Mouse (Mus musculus): ENCODE data around the gene Robo1.

Robo1 gene

DNA sequence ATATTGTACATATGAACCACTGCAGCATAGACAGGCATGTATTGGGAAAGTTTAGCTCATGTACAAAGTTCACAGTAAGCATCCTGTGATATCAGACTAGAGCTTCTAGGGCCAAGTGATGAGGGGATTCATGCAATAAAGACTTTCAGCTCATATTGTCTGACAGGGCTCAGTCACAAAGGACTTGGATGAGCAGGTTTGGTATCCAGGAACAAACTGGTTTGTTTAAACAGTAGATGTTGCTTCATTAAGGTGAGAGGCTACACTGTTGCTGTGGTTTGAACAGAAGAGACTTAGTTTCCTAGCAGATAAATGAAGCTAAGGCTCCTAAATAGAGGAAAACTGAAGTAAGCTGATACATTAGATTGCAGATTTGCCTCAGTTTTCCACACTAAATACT, 626.8 kb downstream of the Robo1 start:
- DNase-seq (ENCODE audit: low spot score in 2 of 2), result no peak

DNA sequence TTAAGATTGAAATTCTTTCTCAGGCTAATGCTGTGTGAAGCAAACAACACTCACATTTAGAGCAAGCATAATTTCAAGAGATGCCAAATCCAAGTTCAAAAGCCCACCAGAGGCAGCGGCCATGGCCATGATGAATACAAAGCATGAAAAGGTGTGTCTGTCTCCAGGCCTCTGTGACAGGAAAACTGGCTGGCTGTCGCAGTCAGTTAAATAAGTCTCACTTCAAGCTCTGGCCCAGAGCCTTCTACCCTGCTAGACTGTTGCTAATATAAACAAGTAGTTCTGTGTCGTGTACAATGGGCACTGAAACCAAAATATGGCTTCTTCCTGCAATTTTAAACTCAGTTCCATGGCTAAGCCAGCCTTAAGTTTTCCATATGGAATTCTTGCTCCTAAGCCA, 629.1 kb downstream of the Robo1 start:
- no peak for DNase-seq (ENCODE audit: low spot score in 2 of 2)

DNA sequence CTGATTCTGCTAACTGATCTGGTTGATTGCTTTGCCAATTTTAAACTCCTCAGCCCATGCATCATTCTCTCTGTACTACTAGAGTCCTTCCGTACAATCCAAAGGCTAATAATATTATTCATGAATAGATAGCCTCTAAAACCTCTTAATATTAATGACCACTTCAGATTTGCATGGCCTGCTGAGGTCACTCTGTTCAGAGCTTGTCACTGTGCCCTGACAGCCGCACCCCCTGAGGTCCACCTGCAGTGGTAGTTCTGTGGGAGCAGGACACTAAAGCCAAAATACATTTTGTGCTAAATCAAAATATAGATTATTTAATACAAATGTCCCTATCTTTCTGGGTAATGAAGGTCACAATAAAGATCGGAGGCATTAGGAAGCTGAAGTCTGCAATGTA, 631.8 kb downstream of the Robo1 start:
- DNase-seq (ENCODE audit: low spot score in 2 of 2), result no peak

DNA sequence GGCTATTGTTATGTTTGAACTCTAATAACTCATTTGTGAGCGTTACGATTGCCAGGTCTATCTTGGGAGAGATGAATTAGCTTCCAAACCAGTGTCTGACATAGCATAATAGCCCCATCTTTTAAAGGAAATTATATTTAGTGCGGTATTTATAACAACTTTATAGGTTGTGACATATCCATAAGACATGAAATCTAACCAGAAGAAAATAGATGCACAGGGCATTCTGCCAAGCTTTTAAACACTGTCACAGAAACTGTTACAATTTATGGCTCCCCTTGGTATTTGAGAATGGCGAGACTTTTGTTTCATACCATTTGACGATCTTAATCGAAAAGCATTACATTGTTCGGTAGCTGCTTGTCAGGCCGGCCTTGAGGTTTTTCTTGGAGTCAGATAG, 632.7 kb downstream of the Robo1 start:
- DNase-seq (ENCODE audit: low spot score in 2 of 2), result no peak

DNA sequence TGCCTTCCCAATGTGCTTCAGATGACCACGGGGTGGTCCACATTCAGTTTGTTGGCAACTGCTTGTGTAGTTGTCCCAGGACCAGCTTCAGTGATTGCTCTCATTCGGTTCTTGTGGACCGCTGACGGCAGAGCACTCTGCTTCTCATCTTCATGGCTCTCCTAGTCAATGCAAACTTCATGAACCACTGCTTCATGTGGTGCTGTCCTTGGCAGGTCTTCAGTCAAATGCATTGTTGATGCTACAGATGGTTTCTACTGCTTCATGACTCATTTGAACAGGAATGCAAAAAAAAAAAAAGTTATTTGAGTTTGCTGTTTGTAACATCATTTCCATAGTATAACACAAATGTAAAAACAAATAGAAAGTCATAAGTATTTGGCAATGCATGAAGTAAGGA, 636.3 kb downstream of the Robo1 start:
- DNase-seq (ENCODE audit: low spot score in 2 of 2), result no peak

DNA sequence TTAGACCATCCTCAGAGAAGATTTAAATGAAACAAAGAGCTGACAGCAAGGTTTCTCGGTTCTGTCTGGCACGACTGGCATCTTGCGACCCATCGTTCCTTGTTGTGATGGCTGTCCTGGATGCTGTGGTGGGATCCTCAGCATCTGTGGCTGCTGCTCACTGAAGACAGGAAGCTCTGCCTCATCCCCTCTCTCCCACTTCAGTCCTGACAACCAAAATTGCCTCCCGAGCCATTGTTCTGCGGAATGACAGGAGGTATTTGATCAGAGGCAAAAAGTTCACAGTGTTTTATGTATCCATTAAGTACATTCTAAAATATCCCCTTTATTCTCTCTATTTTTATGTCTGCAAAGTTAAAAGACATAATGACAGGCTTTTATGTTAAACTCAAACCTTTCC, 643.9 kb downstream of the Robo1 start:
- no peak for DNase-seq (ENCODE audit: low spot score in 2 of 2)

DNA sequence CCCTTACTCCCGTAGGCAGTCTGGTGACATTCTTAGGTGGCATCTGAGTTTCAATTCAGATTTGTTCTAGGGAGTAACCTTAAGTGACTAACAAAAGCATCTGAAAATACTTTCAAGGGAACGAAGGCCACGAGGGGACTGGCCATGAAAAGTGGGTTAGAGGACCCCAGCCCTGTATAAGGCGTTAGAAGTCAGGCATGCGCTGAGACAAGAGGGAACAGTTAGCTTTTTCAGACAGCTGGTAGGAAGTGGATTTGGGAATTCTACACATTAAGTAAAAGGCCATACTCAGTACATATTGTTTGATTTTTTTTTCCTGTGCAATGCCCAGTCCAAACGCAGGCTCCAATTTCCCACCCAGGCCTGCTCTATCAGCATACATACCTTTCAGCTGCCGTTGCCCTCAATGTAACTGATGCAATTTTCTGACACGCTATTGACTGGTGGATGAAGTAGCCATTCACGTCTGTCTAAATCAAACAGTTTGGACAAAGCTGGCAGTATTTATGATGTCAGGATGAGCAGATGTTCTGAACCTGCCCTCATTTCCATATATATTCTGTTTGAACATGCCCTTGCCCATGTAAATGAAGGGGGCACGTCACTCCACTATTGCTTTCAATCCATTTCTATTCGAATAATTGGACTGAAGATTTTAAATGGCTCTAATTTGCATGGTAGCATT, 651.1 kb downstream of the Robo1 start:
- no peak for DNase-seq (ENCODE audit: low spot score in 2 of 2)

DNA sequence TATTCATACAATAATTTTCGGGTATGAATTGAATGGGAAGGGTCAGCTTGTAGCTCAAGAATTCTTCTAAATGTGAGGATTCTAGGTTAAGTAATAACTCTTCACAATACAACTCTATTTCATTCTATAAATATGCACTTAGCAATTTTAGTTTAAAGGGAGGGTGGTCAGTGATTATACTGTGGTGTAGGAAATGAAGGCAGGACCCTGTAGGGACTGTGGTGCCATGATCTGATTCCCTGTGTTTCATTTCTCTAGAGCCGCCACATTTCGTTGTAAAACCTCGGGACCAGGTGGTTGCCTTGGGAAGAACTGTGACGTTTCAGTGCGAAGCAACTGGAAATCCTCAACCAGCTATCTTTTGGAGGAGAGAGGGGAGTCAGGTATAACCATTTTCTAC, 651.7 kb downstream of the Robo1 start:
- DNase-seq (ENCODE audit: low spot score in 2 of 2), result no peak

DNA sequence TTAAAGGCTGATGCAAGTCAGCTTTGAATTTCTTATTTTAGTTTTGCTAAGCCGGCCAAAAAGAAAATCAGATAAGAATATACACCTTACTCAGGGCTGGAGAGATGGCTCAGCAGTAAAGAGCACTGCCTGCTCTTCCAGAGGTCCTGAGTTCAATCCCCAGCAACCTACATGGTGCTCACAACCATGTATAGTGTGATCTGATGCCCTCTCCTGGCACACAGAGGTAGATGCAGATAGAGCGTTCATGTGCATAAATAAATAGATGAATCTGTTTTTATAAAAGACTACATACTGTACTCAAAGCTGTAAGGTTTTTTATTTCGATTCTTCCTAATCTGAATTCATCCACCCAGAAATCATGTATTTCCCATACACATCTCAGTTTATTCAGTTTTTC, 655.7 kb downstream of the Robo1 start:
- DNase-seq (ENCODE audit: low spot score in 2 of 2), result no peak

DNA sequence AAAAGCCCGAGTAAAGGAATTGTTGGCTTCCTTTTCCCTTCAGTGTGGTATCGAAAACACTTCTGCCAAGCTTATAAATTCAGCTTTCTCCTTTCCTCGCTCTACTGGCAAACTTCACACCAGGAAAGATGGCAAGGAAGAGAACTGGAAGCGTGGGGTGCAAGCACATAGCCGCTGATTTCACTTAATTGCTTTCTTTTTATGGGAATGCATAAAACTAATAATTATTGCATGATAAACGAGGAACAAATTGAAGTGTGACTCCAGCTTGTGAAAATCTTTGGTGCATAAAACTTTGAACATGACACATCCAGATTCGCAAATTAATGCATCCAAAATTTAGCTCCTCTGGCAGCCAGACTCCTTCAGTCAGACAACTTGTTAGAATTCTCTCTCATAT, 659.4 kb downstream of the Robo1 start:
- DNase-seq (ENCODE audit: low spot score in 2 of 2), result peak in 1 of 2 experiments; percentile 42

DNA sequence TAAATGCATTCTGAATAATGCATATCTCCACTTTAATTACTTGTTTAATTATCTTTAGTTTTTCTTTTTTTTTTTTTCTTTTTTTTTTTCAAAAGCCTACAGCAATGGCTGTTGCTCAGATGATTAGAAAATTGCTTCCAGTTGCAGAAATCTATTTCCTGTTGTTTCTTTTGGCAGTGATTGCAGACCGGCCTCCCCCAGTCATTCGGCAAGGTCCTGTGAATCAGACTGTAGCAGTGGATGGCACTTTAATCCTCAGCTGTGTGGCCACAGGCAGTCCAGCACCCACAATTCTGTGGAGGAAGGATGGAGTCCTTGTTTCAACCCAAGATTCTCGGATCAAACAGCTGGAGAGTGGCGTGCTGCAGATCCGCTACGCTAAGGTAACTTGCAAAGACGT, 661.9 kb downstream of the Robo1 start:
- DNase-seq (ENCODE audit: low spot score in 2 of 2), result no peak

DNA sequence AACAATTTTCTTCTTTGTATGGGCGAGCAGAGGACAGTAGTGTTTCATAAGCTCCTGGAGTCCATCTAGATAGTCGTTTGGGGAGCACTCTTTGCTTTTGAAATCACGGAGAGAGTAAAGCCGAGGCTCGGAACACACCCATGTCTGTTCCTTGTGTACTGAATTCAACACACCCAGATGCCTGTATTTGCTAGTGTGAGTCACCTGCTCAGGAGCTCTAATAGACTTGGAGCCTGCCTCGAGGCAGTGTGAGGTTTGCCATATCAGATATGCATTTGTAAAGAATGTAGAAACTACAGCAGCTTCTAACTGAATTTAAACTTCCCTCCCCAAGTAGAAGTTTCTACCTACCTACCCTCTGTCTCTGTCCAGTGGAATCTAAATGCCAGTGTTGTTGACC, 665.6 kb downstream of the Robo1 start:
- DNase-seq (ENCODE audit: low spot score in 2 of 2), result no peak

DNA sequence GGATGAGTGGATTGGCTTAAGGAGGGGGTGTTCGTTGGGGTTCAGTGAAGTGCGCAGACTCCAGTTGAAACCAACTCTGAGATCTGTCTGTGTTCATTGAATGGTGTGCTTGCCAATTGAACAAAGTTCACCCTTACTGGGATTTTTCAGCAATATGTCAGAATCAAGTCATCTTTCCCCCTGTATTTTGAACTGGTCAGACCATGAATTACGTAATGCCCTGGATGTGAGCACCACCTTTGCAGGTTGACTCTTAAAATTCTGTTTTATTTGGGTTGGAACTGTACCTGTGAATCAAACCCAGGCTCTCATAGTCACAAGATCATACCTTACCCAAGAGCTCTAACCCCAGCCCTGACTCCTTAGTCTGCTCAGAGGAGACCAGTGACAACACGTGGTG, 666.6 kb downstream of the Robo1 start:
- no peak for DNase-seq (ENCODE audit: low spot score in 2 of 2)

DNA sequence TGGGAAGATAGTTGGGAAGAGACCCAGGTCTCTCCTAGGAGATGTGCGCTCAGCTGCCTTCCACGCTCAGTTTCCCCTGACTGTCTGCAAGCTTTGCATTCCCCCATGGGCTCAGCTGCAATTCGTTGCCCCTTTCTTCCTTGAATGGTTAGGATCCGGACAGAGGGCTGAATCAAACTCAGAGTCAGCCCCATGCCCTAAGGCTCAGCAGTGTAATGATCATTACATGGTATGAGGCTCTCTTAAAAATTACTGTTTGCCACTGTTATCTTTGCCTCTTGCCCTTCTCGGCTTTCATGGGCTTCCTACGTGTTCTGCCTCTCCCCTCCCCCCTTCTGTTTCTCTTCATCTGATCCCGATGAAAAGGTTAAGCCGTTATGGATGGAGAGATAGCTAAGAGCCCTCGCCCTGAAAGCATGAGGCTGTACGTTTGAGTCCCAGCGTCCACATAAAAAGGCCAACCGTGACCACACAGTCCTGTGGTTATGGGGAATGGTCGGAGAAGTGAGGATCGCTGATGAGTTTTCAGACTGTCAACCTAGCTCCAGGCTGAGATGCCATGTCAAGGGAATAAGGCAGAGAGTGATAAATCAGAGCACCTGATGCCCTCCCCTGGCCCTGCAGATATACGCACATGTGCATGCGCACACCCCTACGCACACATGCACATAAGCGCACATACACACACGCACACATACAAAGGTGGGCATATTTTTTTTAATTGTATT, 668.9 kb downstream of the Robo1 start:
- no peak for DNase-seq (ENCODE audit: low spot score in 2 of 2)

DNA sequence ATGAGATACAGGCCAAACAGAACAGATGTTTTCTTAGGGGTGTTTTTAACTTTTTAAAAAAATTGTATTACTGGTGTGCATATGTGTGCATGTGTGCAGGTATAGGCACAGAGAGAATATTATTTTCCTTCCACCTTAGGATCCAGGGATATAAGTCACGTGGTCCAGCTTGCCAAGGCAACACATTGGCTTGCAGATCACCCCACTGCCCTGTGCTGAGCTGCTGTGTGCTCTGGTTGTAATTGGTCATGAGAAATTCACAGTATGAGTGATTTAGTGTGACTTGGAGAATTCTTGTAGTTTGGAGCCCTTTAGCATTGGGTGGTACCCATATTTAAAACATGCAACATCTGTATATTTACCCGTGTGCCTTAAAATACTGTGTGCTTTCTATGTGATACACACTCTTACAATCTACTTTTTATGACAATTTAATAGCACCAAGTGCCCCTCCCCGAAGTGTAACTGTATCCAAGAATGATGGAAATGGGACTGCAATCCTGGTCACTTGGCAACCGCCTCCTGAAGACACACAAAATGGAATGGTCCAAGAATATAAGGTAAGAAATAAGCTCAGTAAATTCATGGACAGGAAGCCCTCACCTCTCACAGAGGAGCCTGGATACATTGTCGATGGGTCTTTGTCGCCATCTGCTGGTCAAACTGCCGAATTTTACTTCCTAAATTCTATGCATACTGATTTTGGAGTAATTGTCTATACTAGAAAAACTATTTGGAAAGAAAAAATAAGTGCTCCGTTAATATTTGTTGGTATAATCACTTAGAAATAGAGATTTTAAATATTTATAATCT, 671.5 kb downstream of the Robo1 start:
- DNase-seq (ENCODE audit: low spot score in 2 of 2), result peak; percentile 75 to 84

DNA sequence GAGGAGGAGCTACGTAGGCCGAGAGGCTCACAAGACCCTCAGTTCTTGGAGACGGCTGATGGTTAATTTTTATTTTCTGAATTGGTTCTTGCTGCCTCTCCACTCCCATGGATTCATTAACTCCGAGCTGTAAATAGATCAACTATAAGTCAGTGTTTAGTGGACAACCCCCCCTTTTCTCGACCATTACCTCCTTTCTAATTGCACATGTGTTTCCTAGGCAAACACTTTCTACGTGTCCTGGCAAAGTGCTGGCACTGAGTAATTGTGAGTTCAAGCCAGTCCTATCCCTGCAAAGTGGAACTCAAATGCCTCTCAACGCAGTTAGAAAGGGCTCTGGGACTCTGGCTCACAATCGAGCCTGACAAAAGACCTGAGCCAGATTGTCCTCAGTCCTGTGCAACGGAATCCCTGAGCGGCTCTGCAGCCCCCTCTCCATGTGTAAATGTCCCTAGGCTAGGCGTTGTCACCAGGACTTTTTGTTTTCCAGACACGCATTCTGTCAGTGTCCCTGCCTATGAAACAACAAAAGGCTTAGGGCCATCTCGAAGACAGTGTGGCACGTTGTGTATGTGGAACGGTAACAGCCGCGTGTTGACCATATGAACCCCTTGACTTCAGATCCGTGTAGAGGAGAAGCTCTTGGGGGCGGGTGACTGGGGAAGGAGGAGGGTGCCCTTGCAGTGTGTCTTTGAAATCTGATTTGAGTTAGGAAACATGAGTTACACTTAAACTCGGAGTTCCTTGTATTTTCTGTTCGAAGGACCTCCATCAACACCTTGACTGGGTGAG, 682.5 kb downstream of the Robo1 start:
- no peak for DNase-seq (ENCODE audit: low spot score in 2 of 2)

DNA sequence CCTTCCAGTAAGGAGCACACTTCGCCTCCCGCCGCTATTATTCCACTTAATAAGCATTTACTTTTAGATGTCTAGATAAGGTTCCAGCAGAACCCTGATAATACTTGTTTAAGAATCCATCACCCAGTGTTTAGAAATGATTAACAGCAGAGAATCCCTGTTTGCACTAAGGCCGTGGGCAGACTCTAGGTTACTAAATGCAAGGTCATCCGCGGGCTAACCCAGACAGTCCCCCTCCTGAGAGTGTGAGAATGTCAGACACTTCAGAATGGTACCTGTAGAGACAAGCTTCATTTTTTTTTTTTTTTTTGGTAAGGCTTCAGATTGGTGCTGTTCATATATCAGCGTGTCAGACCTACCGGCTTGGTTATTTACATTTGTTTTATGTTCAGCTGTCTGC, 685.1 kb downstream of the Robo1 start:
- no peak for DNase-seq (ENCODE audit: low spot score in 2 of 2)

DNA sequence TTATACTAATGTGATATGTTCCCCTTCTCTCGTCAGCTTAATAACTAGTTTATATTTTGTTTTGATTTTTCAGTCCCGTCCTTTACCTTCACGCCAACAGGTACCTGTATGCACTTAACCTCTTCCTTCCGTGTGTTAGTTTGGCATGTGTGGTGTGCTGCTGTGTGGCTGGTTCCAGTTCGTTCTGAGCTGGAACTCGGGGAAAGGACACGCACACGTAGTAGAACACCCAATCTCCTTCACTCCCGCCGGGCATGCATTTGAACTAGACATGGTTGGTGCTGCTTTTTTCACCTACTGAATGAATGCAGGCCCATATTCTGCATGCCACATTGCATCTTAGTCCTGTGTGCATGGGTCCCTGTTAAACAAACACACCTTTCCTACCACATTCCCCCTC, 685.5 kb downstream of the Robo1 start:
- no peak for DNase-seq (ENCODE audit: low spot score in 2 of 2)

DNA sequence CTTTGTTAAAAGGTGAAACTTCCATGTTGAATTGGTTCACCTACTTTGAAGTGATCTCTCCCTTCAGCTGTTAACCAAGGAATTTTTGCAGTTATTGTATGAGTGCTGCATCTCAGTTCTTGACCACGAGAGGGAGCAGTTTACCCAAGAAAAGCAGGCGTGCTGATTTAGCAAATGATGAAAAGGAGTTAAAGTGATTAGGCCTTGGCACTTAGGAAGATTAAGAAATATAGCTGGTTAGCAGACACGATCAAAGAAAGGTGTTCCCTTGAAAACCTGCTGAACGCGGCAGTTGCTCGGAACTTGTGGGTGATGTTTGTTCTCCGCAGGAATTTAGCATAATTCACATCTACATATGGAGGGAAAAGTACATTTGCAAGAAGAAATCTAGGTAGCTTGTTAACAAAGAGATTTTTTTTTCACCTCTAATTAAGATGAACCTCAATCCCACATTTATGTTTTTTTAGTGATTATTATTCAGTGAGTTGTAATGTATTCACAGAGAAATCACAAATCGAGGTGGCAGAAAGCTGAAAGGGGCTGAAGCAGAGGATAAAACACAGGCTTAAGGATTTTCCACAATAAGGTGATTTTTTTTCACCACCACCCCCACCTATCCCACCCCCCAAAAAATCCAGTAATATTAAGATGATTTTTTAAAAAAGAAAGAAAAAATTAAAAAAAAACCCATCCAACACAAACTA, 687.3 kb downstream of the Robo1 start:
- DNase-seq (ENCODE audit: low spot score in 2 of 2), result peak; percentile 83 to 84

DNA sequence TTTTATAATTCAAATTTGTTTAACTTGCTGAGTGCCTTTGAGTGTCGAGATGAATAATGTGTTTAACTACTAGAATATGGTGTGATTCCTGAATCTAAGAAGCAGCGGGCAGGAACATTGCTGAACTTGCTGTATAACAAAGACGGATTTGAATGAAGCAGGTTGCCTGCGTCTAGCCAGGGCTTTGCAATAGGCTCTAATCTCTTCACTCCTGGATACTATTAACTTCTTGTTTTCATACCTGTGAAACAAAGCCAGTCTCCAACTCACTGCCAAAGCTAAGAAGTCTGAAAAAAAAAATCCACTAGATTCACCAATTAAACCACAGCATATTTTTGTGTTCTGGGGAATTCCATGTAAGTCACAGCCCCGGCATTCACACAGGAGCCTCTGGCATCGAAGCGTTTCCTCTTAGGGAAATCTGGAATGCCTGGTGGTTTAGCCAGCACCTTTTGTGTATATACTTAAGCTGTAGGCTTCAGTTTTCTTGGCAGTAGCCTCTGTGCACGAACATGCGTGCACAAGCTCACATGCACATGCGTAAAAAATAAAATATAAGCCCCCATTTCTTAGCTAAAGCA, 687.9 kb downstream of the Robo1 start:
- no peak for DNase-seq (ENCODE audit: low spot score in 2 of 2)

DNA sequence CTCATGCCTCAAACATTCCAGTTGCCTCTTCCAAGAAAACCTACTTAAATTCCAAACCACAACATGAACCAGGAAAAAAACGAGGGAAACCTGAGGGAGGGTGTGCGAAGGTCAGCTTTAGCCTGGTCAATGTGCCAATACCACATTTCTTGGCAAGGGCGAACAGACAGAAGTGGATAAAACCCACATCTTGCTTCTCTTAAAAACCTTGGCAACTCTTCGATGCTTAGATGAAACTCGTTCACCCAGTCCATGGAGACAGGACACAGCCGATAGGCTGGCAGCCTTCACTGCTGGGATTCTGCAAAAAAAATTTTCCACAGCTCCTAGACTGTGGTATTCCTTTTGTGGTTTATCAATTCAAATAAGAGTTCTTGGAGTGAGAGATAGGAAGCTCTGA, 690.6 kb downstream of the Robo1 start:
- no peak for DNase-seq (ENCODE audit: low spot score in 2 of 2)
